Mouse (Mus musculus): ENCODE results near the gene Epc2.

- TF ChIP-seq CTCF (IDR thresholded peaks at IDR 0.05) (no peak), EP300 (IDR thresholded peaks at IDR 0.05; ENCODE audit: insufficient read depth, low read depth, low read length) (no peak)
Measured at GRCm38 (mm10) chr2:49522578-49522977, 71.3 kb downstream of the Epc2 start.
